Mouse (Mus musculus): ENCODE results near the gene Olfr410.
A peak's percentile ranks its signal among the peaks of the same experiment; 100 is the strongest.

The Olfr410 gene

DNA sequence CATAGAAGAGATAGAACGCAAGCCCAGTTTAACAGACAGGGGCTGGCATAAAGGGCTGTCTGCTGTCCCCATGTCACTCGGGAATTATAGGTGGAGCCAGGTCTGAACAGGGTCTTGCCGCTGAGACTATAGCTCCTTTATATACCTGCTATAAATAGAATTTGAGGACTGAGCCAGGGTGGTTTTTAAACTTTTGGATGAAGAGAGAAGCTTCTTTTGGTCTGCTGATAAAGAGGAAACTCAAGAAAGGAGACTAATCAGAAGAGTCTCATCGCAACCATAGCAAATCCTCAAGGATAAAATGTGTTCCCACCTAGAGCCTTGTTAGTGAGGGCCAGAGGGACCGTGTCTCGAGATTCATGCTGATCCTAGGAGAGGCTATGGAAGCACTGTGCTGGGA lies at the start of gene Olfr410:
Gene Olfr410, minus strand, starts transcription at position 101 of the 400 bp plus-strand sequence.
- DNase-seq (ENCODE audit: low spot score) = no peak

DNA sequence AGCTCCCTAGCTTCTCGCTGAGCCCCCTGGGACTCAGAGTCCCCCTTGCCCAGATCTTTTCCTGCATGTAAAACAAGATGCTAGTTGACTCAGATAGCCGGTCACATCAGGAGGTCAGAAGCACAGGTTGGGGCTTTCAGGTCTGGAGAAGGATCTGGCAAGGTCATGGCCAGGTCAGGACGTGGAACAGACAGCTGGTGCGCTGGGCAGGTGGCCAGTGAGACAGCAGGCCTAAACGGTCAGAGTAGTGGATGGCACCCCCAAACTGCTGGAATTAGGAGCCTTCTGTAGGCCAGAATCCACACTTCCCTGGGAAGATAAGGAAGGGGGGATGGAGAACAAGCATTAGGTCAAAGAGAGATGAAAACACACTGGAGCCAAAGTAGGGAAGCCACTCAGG lies 49.4 kb upstream of the Olfr410 start:
- DNase-seq (ENCODE audit: low spot score) = no peak

DNA sequence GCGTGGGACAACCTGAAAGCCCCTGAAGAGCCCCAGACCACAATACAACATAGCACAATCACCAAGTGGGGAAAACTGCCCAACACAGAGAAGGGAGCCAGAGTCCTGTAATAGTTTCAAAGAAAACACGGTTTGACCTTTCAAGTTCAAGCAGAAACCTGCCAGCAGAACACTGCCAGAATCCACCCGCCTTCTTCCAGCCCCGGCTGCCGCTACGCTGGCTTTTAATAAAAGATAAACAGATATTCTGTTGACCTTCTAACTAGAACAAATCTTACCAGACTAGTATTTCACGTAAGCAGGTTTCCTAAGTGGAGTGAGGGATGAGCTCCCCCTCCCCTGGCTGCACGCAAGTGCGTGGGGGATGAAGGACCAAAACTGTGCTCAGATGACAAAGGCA lies 47.8 kb upstream of the Olfr410 start:
- no peak for DNase-seq (ENCODE audit: low spot score)

DNA sequence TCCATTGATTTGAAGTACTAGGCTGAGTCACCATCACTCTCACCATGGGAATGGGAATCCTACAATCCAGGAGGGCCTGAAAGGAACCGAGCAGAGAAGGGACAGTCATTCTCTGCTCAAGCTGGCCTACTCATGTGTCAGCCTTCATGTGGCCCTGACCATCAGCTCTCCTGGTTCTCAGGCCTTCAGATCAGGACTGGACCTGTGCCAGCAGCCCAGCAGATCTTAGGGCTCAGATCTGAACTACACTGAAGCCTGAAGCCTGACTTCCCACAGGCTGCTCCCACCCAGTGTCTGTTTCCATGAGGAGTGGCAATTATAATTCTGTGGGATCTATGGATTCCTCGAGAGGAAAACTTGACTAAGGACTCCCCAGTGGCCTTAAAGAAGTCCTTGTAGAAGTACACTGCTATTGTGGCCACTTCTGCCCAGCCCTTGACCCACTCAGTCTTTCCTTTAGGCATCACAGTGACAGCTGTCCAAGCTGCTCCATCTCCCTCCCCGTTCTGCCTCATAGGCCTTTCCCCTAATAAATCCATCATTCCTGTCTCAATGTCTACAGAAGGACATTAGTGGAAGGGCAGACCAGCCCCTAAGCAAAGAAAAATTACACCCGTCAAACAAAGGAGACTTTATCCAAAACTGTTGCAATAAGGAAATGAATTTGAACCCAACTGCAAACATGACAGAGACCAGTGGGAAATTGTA lies 41.5 kb upstream of the Olfr410 start:
- DNase-seq (ENCODE audit: low spot score) = no peak

DNA sequence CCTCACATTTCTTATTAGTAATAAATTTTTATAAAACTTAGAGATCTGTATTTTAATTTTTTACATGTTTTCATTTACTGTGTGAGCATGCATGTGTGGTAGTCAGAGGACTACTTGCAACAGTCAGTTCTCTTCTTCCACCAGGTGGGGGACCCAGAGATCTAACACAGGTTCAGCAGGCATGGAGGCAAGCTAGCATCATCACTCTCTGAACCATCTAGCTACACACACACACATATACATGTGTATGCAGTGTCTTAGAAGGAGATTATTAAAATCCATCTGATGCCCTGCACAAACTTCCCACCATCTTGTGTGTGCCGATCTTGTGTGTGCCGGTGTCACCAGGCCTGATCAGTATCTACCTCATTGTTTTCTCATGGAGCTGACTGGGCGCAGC lies 39.0 kb upstream of the Olfr410 start:
- DNase-seq (ENCODE audit: low spot score) = peak; percentile 68

DNA sequence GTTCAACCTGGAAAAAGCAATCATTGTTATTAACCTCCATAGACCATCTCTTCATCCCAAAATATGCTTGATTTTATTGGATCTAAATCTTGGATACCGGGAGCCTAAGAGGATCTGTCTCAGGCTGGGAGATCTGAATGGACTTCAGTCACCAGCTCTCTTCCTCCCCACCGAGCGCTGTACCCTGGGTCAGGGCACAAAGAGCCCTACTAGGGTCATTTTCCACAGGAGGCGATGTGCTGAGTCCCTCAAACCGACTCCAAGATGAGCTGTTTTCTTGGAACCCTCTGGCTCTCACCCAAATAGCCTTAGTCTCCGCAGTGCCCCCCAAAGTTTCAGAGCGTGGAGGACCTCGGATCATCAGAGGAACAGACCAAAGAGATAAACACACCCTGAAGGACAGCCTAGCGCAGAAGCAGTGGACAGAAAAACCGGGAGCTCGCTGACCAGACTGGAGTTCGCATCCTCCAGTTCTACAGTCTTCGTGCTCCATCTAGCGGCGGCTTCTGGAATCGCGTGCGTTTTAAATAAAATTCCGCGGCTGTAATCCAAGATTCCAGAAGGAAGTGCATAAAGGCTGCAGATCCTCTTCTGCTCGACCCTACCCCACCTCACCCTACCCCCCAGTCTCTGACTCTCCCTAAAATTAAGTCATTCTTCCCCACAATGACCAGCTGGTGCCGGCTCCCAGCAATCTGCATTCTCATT lies 33.7 kb upstream of the Olfr410 start:
- DNase-seq (ENCODE audit: low spot score) = peak; percentile 93

DNA sequence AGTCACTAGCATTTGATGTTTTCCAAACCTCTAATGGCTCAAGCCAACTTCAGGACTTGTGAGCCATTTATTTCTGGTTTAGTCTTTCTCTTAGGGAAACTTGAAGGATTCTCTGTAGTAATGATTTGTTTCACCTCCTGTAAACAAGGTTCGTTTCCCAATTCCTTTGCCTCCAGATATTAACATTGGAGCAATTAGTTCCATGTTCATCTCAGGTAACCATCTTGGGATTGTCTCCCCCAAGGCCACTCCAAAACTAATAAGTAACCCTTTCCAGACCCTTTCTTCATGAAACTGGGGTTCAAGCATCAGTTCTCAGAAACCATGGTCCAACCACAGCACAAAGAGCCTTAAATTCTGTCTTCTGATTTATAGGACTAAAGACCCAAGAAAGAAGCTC lies 23.9 kb upstream of the Olfr410 start, which contains the start of gene Olfr412:
Gene Olfr412, plus strand, starts transcription at position 301 of the 400 bp plus-strand sequence.
- no peak for DNase-seq (ENCODE audit: low spot score)

DNA sequence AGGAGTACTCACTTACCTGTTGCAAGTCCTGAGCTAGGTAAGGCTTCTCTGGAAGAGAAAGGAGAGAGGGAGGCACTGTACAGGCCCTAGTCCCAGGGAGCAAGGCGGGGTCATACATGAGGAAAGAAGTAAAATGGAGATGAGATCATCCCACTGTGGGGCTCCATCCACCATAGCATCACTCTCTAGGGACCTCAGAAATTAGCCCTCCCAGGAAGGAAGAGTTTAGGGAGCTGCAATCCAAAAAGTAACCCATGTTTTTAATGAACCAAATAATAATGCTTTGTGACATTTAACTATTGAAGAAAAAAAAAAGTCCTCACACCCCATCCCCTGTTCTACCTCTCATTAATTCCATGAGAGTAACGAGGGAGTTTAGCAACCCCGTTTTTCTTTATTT lies 14.7 kb upstream of the Olfr410 start, which contains the start of gene Olfr411:
Gene Olfr411, minus strand, starts transcription at position 101 of the 400 bp plus-strand sequence.
- no peak for DNase-seq (ENCODE audit: low spot score)

DNA sequence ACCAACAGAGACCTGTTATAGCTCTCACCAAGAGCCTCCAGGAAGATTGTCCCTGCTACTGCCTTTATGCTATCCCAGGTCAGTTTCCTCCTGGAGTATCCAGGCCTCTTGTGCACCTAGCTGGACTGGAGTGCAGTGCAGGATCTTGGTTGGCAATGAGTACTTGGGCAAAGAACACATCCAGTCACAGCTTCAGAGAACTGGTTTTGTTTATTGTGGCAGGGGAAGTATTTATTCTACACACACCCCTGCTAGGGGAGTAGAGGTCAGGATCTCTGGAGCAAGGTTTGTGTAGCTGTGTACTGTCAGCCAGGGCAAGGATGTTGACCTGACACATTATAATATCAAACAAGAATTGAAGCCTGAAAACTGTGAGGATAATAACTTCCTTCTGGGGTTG lies 9.1 kb downstream of the Olfr410 start:
- DNase-seq (ENCODE audit: low spot score) = no peak

DNA sequence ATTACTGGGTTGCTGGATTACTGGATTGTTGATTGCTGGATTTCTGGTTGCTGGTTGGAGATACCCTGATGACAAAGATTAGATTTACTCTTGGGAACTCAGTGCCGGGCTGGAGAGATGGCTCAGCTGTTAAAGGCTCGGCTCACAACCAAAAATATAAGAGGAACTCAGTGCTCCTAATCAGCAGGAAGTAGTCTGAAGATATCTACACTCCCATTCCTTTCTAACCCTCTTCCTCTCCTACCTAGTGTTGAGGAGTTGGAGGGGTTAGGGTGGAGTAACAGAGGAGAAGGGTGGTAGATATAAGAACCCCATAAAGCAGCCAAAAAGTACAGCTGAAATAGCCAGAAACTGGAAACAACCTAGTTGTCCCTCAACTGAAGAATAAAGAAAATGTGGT lies 11.8 kb downstream of the Olfr410 start:
- no peak for DNase-seq (ENCODE audit: low spot score)

DNA sequence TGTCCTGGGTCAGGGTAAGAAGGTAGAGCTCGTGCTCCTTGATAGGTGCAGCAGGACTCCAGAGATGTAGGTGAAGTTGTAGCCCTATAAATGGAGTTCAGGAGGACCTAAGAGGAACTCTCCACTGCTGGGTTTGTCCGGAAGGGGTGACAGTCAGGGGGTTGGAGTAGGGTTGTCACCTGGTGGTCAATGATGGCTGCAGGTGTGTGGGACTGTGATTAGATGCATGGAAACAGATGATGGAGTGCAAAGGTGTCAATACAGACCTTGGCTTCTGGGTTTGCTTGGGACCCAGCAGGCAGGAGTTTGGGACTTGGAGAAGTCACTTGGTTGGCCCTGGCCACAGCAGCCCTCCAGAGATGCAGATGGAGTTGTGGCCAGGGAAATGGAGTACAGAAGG lies 50.6 kb downstream of the Olfr410 start:
- DNase-seq (ENCODE audit: low spot score) = no peak

DNA sequence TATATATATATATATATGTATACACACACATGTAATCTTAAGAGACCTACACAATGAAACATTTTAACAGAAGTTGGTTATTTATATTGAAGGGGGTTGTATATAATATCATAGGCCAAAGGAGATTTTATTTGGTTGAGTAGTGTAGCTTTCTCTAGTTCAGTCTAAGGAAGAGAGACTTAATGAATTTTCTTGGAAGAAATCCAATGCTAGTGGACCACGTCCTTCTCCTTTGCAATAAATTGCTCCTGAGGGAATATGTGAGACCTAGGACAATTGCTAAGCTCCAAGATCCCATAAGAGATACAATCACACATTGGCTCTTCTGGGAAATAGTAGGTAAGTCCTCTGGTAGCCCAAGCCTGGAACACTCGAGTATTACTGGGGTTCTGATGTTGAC lies 54.4 kb downstream of the Olfr410 start, which contains the start of gene Olfr59:
Gene Olfr59, plus strand, starts transcription at position 301 of the 400 bp plus-strand sequence.
- no peak for DNase-seq (ENCODE audit: low spot score)
